Mouse (Mus musculus): ENCODE measurements at regions not wholly inside any gene's neighbourhood (a gene's known extent, or its start where the extent isn't known, plus 50 kb on each side); places are given as distances from the start of the nearest gene placed in this dataset.

DNA sequence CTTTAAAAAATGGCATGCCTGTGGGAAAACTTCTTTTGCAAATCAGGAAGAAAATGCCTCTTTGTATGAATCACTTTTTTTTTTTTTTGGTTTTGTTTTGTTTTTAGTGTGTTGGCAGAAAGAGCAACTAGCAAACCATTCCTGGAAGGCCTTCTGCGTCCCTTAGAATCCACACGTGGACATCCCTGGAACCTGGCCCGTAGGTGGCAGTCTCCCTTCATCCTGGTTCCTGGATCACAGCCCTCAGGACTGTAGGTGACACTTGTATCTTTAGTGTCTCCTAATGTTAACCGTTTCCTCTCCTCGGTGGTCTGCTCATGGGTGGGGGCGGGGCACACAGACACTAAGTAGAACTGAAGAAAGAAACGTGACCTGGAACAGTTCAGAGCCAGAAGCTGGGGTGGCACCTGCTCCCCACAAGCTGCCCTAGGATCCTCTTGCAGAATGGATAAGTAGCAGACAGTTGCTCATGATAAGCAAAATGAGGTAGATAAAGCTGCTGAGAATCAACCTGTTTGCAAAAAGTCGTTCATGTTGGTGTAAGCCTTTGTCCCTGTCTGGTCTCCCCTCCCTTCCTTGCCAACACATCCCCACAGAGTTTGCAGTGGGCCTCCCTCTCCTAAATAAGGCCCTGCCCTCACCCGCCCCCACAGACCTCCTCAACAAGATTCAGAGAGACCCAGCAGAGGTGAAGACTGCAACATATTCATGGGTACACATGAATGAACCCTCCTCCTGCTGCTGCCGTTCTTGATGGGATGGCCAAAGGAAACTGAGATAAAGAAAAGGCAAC lies 52.6 kb upstream of the Armc2 start:
- ATAC-seq (replicated peaks; ENCODE audit: low read depth, poor library complexity, severe bottlenecking) = peak; percentile 36

DNA sequence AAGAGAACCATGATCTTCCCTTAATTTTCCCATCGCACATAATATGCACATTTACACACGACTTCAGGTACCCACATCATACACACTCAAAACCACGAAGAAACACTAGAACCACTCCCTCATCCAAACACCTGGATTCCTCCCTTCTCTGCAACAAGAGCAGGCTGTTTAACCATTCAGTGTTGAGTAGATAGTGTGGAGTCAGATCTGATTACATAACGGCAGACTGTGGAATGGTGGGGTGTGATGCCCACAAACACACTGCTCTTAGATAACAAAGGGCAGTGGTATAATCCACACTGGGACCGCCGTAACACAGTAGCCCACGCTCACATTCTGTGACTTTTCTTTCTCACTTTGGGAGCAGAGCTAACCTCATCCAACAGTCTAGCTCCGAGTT lies 51.5 kb upstream of the Armc2 start:
- peak; percentile 28; the same call in 1 of the 2 replicates for ATAC-seq (replicated peaks; ENCODE audit: low read depth, poor library complexity, severe bottlenecking)

DNA sequence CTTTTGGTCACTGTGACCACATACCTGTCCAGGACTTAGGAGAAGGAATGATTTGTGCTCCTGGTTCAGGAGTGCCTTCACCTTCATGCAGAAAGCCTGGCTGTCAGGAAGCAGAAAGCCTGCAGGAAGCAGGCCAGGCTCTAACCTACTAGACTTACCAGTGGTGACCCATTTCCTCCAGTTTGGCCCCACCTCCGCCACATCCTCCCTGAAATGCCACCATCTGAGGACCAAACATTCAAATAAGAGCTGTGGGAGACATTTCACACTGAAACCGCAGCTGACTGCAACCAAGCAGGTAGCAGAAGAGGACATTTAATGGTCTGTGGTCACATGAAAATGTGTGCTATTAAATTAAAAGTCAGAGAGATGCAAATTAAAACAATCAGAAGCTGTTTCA lies 50.3 kb upstream of the Armc2 start:
- ATAC-seq (replicated peaks; ENCODE audit: low read depth, poor library complexity, severe bottlenecking) = peak; percentile 43
